Mouse (Mus musculus) small intestine, adult 2 months (tissue): ENCODE measurements around the gene Sh3pxd2a.

Experiments used
- CTCF ChIP-seq: fragments of 200-500 bp; IDR thresholded peaks from 2 replicates; pipeline ENCODE4 v1.5.1; 2012; ENCODE audit warnings: low read depth, mild to moderate bottlenecking, control low read depth, inconsistent platforms, low read length, moderate library complexity, mixed read lengths; ENCODE audit not compliant: insufficient replicate concordance, insufficient read length; ENCODE audit errors: extremely low read depth
- POLR2A ChIP-seq: fragments of 200-500 bp; IDR thresholded peaks from 2 replicates; pipeline ENCODE4 v1.6.1; 2012; ENCODE audit warnings: low read depth, mild to moderate bottlenecking, control low read depth, inconsistent platforms, low read length, moderate library complexity

DNA sequence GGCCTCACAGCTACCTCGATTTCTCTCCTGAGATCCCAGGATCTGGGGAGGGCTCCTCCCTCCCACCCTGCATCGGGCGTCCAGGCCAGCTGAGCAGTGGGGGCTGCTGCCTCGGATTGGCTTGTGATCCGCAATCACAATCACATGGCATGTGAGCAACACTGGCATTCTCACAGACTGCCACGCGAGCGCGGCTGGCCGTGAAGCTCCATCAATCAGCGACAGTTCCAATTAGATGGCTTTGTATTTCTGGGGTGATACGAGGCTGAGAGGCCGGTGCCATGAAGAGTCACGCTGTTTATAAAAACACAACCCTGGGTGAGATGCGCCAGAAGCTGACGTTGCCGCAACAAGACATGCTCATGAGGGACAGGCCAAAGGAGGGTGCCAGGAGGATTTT, 129.5 kb downstream of the Sh3pxd2a start:
- no peak for TF ChIP-seq CTCF
- no peak for TF ChIP-seq POLR2A
